ENCODE assay signal across 13 mouse cellular contexts in the genomic region with DNA sequence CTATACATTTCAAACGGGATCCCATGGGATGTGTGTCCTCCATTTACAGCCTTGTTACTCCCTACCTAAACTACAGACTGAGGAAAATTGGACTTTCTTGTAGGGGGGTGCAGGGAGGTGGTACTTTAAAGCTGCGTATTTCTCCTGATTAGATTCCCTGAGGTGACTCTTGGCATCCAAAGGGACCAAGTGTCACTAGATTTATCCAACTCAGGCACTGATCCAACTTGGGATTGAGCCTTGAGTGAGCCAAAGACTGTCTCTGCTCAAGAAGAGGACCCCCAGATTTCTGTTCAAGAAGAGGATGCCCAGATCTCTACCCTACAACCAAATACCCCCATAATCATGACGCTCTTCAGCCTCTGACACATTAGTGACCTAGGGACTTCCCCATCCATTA.
DNase-seq lines count a peak whose midpoint lies in the region.
"Had no signal": no experiment of that assay in that cellular context is flagged by ENCODE, and none has a peak within 500 bp of the region (broad histone marks: within the 10 kb centered on the region; RNA-seq: fewer than 3 reads in every experiment).

No protein-coding gene starts in this region.

- DNase-seq in cerebellum, postnatal 10 days, result peak; percentile 49 to 53
- no peak for DNase-seq in cerebellum, adult 9-11 months
- DNase-seq: adrenal gland, adult 2 months; adrenal gland, adult 8-10 months; adrenal gland, postnatal 10 days; adrenal gland, postnatal 14 days; adrenal gland, postnatal 25 days; adrenal gland, postnatal 36 days; B cell, adult 2 months; cerebellum, adult 11 months; cerebellum, adult 11-12 months; cerebellum, adult 18-20 months; cerebellum, adult 2 months had no signal
